Mouse (Mus musculus): ENCODE measurements around the gene Unc13a. TPM values are rescaled to one million over a fixed set of nuclear protein-coding genes. Genes with fewer than 3 reads are reported as not detected.

The Unc13a gene
- total RNA-seq (2023) = 1 to 10 TPM; 1.1 to 1.3 TPM

DNA sequence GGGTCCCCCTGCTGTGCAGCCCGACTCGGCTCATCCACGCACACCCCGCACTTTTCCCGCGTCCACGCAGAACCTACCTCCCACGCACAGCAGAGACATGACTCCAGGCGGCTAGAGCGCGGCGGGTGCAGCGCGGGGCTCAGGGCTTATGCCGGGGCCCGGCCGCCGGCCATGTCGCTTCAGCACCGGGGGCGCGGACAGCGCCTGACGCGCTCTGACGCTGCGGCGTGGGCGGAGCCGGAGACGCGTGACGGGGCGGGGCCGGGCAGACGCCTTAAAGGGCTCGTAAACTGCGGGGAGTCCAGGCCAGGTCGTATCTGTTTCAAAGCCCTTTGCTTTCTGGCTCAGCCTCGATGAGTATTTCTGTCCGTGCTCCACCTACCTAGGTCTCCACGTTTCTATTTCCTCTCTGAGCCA, at the start of gene Unc13a:
Gene Unc13a (minus strand): TSS at position 209 of the 417 bp plus-strand sequence.

DNA sequence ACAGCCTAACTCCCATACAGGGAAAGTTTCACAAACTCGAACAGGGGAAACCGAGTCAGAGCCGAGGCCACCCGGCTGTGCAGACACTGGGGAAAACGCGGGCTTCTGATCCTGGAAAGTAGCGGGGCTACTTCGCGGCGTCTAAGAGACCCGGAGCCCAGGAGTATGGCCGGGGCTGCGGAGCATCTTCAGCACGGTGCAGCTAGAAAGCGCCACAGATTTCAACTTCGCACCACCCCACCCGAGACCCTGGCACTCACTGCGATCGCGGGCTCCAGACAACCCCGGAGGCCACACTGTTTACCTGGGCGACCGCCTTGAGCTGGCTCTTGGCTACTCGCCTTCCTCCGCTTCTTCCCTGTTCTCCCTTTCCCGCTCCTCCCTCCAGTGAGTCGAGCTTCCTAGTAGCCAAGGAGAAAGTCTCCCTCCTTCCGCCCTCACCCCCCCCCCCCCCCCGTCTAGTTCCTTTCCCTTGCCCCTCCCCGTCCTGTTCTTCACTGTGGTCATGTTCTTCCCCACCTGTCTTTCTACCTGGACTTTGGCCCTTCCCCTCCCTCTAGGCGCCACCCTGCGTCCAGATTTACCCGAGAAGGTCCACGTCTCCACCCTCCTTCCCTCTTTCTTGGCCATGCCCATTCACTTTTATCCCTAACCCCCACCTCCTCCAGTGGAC, 30.0 kb upstream of the Unc13a start, which contains the start of gene B3gnt3:
Gene B3gnt3 (minus strand): TSS at position 376 of the 673 bp plus-strand sequence.

DNA sequence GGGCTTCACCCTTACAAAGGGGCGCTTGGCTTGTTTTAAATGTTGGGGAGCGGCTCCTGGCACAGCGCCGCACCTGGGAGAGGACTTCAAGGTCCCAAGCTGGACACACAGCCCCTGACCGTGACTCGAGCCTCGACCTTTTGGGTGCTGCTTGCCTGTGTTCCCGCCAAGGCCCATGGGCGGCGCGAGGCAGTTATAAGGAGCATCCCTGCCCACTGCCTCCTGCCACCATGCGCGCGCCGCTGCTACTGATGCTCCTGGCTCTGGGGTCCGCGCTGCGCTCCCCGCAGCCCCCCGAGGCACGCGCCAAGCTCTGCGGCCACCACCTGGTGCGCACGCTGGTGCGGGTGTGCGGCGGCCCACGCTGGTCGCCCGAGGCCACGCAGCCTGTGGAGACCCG, 17.5 kb upstream of the Unc13a start, which contains the start of gene Insl3:
Gene Insl3 (plus strand): TSS at position 187 of the 400 bp plus-strand sequence.

DNA sequence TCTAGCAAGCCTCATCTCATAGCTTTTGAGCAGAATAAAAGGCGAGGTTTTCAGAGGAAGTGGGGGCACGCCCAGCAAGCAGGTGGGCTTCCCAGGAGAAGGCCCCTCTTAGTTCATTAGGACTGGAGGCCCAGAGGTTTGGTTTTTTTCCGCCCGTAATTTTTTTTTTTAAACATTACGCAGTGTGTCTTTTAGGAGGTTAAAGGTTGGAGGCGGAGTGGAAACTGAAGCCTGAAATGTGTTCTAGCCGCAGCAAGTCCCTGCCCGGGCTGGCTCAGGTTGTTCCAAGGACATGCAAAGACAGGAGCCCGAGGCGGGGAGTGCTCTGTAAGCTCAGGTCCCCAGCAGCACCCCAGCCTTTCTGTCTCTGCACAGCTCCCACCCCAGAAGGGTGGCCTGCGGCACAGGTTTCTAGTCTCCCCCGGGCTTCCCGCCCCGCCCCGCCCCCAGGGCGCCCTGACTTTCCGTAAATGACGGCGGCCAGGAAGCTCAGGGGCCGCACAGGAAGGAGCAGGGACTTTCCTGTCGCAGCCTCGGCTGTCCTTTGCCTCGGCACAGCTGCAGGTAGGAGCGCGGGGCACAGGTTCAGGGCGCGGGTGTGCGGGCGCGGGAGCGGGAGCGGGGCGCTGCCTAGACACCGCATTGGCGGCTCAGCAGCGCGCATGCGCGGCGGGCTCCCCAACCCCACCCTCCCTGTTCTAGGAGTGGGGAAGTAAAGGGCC, 4.6 kb upstream of the Unc13a start, which contains the start of gene Jak3:
Gene Jak3 (plus strand): TSS at position 277 of the 722 bp plus-strand sequence.

DNA sequence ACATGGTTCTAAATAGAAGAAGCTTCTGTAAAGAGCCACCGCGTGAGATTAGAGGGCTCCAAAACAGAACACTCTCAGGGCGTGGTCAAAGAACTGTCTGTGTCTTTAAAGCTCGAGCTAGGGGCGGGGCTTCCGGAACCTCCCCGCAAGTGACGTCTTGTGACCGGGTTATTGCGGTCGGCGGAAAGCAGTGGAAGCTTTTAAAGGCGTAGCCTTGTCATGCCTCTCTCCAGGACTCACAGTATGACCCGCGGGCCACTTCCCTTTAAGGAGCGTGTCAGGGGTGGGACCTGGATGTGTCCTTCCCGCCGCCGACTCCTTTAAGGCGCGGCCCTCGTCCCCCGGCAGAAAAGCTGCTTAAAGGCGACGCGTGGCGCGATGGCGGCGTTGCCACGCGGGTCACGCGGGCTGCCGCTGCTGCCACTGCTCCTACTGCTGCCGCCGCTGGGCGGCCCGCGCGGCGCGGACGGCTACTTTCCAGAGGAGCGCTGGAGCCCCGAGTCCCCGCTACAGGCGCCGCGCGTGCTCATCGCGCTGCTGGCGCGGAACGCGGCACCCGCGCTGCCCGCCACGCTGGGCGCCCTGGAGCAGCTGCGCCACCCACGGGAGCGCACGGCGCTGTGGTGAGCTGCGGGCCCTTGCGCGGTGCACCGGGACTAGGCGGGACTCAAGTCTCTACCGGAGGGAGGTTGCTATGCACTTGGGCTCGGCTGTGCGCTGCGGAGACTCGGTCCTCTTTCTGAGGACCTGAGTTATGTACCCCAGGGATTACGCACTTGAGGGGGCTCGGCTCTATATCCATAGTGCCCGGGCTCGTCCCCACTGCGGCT, 60.5 kb downstream of the Unc13a start, which contains the start of gene Colgalt1:
Gene Colgalt1 (plus strand): TSS at position 177 of the 830 bp plus-strand sequence.

DNA sequence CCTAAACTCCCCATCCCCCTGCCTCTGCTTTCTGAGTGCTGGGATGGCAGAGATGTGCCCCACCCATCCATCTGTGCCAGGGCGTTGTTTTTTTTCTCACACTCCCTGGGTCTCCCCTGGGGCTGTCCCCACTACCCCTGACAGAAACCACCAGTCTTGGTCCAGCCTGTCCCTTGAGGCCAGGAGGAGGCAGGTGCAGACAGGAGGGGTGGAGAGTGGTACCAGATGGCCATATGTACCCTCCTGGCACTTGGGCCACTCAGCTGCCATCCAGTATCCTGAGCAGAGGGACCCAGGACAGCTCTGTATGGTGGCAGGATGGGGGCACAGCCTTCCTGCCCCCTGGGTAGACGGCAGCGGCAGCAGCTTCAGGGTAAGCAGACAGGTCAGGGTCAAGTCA, 74.1 kb downstream of the Unc13a start, which contains the start of gene Fam129c:
Gene Fam129c (plus strand): TSS at position 198 of the 400 bp plus-strand sequence.

DNA sequence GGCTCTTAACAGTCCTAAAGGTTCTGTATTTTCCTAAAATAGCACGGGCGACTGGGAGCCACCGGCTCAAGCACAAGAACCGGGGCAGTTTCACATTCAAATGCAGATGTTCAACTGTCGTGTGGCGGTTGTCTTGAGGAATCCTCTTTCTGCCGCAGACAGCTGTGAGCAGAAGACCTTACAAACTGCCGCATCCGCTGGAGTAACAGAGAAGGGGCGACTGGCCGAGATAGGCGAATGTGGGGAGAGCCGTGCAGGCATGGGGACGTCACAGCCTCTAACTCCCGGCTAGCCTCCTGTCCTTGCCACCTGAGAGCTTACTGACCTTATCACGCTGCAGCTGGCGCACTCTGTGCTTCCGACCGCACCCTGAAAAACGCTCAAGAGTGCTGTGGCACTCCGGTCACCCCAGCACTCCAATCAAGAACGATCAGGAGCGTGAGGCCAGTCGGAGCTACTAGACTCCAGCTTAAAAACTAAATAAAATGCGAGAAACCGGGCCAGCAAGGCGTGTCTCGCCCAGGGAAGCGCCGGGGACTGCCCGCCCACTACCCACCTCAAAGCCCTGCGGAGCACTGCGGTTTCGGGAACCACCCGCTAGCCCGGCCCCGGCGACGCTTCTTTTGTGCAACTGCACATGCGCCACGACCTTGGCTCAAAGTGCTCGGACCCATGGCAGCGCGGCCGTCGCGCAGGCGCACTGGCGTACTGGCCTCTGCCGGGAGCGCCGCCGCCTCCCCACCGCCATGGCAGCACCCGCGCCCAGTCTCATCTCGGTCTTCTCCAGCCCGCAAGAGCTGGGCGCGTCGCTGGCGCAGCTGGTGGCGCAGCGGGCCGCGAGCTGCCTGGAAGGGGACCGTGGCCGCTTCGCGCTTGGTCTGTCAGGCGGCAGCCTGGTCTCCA, 79.8 kb downstream of the Unc13a start, which contains the start of gene Pgls:
Gene Pgls (plus strand): TSS at position 706 of the 903 bp plus-strand sequence.

Other genes with a start within 250 kb of the Unc13a start
- 1 to 10 TPM; 6.3 to 8.4 TPM for gene Abhd8, start 208.1 kb downstream of the Unc13a start, total RNA-seq (2023)
- gene Mrpl34, start 206.8 kb downstream of the Unc13a start, total RNA-seq (2023) = 10 to 100 TPM; 33.8 to 34.0 TPM
- 10 to 100 TPM; 76.1 to 77.5 TPM for gene Dda1, start 202.6 kb downstream of the Unc13a start, total RNA-seq (2023)
- gene Ano8, start 185.8 kb downstream of the Unc13a start, total RNA-seq (2023) = 10 to 100 TPM in 1 of 2 experiments, 1 to 10 TPM in 1; 8.5 to 10.6 TPM
- gene Gtpbp3, start 183.7 kb downstream of the Unc13a start, total RNA-seq (2023) = 10 to 100 TPM; 11.0 to 14.0 TPM
- under 1 TPM; 0.39 to 0.52 TPM for gene Plvap, start 160.0 kb downstream of the Unc13a start, total RNA-seq (2023)
- not detected for gene Ccdc194, start 146.0 kb downstream of the Unc13a start, total RNA-seq (2023)
- gene Bst2, start 134.3 kb downstream of the Unc13a start, total RNA-seq (2023) = 10 to 100 TPM; 79.0 to 83.2 TPM
- 10 to 100 TPM; 36.8 to 45.1 TPM for gene Mvb12a, start 128.8 kb downstream of the Unc13a start, total RNA-seq (2023)
- gene Tmem221, start 112.9 kb downstream of the Unc13a start, total RNA-seq (2023) = 1 to 10 TPM; 1.2 to 2.1 TPM
- not detected for gene Nxnl1, start 105.2 kb downstream of the Unc13a start, total RNA-seq (2023)
- 1 to 10 TPM; 3.9 to 5.8 TPM for gene Slc27a1, start 102.9 kb downstream of the Unc13a start, total RNA-seq (2023)
- 10 to 100 TPM; 84.7 to 86.7 TPM for gene Pgls, start 79.6 kb downstream of the Unc13a start, total RNA-seq (2023)
- 1 to 10 TPM; 4.3 to 6.5 TPM for gene Fam129c, start 74.1 kb downstream of the Unc13a start, total RNA-seq (2023)
- gene Colgalt1, start 60.8 kb downstream of the Unc13a start, total RNA-seq (2023) = 100 to 1,000 TPM; 129 to 131 TPM
- 10 to 100 TPM; 32.0 to 37.6 TPM for gene Jak3, start 4.5 kb upstream of the Unc13a start, total RNA-seq (2023)
- gene Insl3, start 17.5 kb upstream of the Unc13a start, total RNA-seq (2023) = 10 to 100 TPM; 11.5 to 14.2 TPM
- under 1 TPM; 0.61 to 0.66 TPM for gene B3gnt3, start 30.0 kb upstream of the Unc13a start, total RNA-seq (2023)
- gene Fcho1, start 54.0 kb upstream of the Unc13a start, total RNA-seq (2023) = 10 to 100 TPM; 21.1 to 26.8 TPM
- 10 to 100 TPM in 1 of 2 experiments, 1 to 10 TPM in 1; 9.9 to 10.7 TPM for gene Zfp709, start 210.3 kb upstream of the Unc13a start, total RNA-seq (2023)
- gene Zfp882, start 236.9 kb upstream of the Unc13a start, total RNA-seq (2023) = 1 to 10 TPM; 3.6 to 3.7 TPM
- 10 to 100 TPM; 10.3 to 11.7 TPM for gene Zfp617, start 236.9 kb upstream of the Unc13a start, total RNA-seq (2023)

Data from monocyte, adult 59 days (primary cell).